Mouse (Mus musculus) adrenal gland, postnatal 10 days (tissue): Measurements from ENCODE around the gene Dynlt1c. TPM values are rescaled to one million over a fixed set of nuclear protein-coding genes. Genes with fewer than 3 reads are reported as not detected.
"Not testable (repeated sequence)": the region's sequence is repeated elsewhere in the genome, so short reads cannot be mapped to it uniquely, and the experiment has no call there.

Source experiments
- DNase-seq: peaks from one replicate; pipeline ENCODE4 v3.0.0; 2021; ENCODE audit warnings: mixed read lengths
- total RNA-seq, 2 experiments: library from RNA; stranded (reverse); gene quantifications; 2 replicates each; pipeline ENCODE4 v1.2.3; 2021

The Dynlt1c gene
- total RNA-seq, 2 experiments from 2014 or later = 6.1 to 12.0 TPM

GRCm38 (mm10) chr17:6655087-6655511 is 53.6 kb downstream of the Dynlt1c start:
- DNase-seq = peak; percentile 73

DNA sequence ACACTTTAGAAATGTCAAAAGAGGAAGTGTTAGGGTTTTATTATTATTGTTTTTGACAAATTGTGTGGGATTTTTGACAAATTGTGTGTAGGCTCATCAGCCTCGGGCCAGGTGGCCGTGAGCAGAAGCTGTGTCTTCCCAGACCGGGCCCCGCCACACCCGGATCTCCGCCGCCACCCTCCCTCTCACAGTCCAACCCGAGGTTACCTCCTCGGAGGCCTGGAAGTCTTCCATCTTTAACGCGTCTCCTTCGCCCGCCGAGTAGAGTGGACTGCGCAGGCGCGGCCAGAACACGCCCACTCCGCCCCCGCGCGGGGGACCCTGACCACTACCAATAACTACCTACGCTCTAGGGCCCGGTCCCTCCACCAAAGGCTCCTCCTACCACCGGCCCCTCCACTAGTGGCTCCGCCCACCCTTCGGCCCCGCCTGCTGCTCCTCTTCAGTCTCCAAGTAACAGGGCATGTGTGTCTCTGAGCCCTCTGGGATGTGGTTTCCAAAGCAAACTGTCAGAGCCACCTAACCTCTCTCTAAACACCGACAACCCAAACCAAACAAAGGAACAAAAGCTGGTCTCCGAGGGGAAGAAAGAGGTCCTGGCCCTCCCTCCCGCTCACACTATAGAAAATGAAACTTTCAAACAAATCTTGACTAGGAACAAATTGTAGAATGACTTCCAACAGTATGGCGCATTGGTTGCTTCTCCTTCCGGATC is 54.3 kb downstream of the Dynlt1c start, which contains the start of gene Dynlt1f:
Gene Dynlt1f, minus strand, starts transcription at position 334 of the 715 bp plus-strand sequence.
- DNase-seq = peak; percentile 78

GRCm38 (mm10) chr17:6656471-6656870 is 55.0 kb downstream of the Dynlt1c start:
- DNase-seq = not testable (repeated sequence)

DNA sequence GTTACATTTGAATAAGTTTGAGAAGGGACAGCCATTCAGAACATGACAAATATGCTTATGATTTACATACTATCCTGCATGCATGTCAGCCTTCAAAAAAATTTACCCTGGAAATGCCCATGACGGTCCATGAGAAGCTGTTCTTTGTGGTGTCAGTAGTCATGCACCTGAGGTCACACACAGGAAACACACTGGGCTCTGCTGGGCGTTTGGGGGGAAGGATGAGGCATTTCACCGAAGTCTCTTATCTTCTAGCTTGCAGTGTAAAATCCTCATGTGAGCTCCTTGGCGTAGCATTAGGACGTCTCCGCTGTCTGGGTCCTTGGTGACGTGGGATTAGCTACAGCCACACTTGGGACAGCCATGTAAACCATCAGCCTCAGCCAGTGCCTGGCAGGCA is 57.3 kb downstream of the Dynlt1c start, which contains the start of gene Sytl3:
Gene Sytl3, plus strand, starts transcription at position 293 of the 400 bp plus-strand sequence.
- DNase-seq = not testable (repeated sequence)

Other genes starting within 250 kb of the Dynlt1c start
- gene Dynlt1b, start 171.6 kb upstream of the Dynlt1c start, total RNA-seq = 100 to 1,000 TPM; 131 to 145 TPM
- 100 to 1,000 TPM; 122 to 127 TPM for gene Dynlt1f, start 54.2 kb downstream of the Dynlt1c start, total RNA-seq
- gene Sytl3, start 57.4 kb downstream of the Dynlt1c start, total RNA-seq = 1 to 10 TPM in 1 of 2 experiments, under 1 TPM in 1; 0.99 to 1.1 TPM
- 10 to 100 TPM; 18.2 to 21.2 TPM for gene Ezr, start 181.1 kb downstream of the Dynlt1c start, total RNA-seq